Mouse (Mus musculus) spleen, adult 2 months (tissue): ENCODE results near the gene Camk1d. TPM values are rescaled to one million over a fixed set of nuclear protein-coding genes. Genes with fewer than 3 reads are reported as not detected.

Experiments
- DNase-seq, 2 experiments: peaks; one replicate each; pipeline versions ENCODE4 v3.0.0 to v3.0.0-alpha.2; 2012 to 2021; ENCODE audit warnings: low spot score in 2 of 2, low read depth in 1 of 2
- H3K27ac ChIP-seq: fragments of 200-500 bp; 2 replicates; pipeline ENCODE4 v1.5.1; 2012; ENCODE audit warnings: low read length, inconsistent platforms; ENCODE audit not compliant: insufficient read depth
- H3K27me3 ChIP-seq: fragments of 200-500 bp; 2 replicates; pipeline ENCODE4 v1.6.1; 2012; ENCODE audit warnings: mild to moderate bottlenecking, moderate library complexity, low read length, inconsistent platforms; ENCODE audit not compliant: control insufficient read depth, insufficient read depth
- H3K36me3 ChIP-seq: fragments of 200-500 bp; 2 replicates; pipeline ENCODE4 v1.6.1; 2012; ENCODE audit warnings: mild to moderate bottlenecking, low read length, inconsistent platforms; ENCODE audit not compliant: control insufficient read depth, insufficient read depth
- H3K4me1 ChIP-seq: fragments of 200-500 bp; 2 replicates; pipeline ENCODE4 v1.6.1; 2011; ENCODE audit warnings: inconsistent platforms; ENCODE audit not compliant: control insufficient read depth, insufficient read depth, insufficient read length
- H3K4me3 ChIP-seq: fragments of 200-500 bp; 2 replicates; pipeline ENCODE4 v1.5.1; 2011; ENCODE audit warnings: mild to moderate bottlenecking, inconsistent platforms; ENCODE audit not compliant: insufficient read depth, insufficient read length; ENCODE audit errors: extremely low read depth
- CTCF ChIP-seq: fragments of 200-500 bp; IDR thresholded peaks from 2 replicates; pipeline ENCODE4 v1.5.1; 2011; ENCODE audit warnings: mild to moderate bottlenecking, inconsistent platforms; ENCODE audit not compliant: insufficient read depth, insufficient read length, insufficient replicate concordance; ENCODE audit errors: extremely low read depth
- POLR2A ChIP-seq: fragments of 200-500 bp; IDR thresholded peaks from 2 replicates; pipeline ENCODE4 v1.6.1; 2011; ENCODE audit warnings: low read depth, low read length, inconsistent platforms
- WGBS: fragments of 180-500 bp; shearing (Covaris S2); methylation state at CpG from one replicate; pipeline ENCODE4 v1.1.7; 2018; 5-methylcytosine and 5-hydroxymethylcytosine counted together
- polyA plus RNA-seq: library from polyadenylated mRNA; depleted of rRNA; stranded (reverse); fragments of >200 nt; gene quantifications from 2 replicates; pipeline ENCODE4 v1.2.3, GENCODE M21; 2012

Gene Camk1d
- polyA plus RNA-seq, 1 experiment, result 5.8 TPM

DNA sequence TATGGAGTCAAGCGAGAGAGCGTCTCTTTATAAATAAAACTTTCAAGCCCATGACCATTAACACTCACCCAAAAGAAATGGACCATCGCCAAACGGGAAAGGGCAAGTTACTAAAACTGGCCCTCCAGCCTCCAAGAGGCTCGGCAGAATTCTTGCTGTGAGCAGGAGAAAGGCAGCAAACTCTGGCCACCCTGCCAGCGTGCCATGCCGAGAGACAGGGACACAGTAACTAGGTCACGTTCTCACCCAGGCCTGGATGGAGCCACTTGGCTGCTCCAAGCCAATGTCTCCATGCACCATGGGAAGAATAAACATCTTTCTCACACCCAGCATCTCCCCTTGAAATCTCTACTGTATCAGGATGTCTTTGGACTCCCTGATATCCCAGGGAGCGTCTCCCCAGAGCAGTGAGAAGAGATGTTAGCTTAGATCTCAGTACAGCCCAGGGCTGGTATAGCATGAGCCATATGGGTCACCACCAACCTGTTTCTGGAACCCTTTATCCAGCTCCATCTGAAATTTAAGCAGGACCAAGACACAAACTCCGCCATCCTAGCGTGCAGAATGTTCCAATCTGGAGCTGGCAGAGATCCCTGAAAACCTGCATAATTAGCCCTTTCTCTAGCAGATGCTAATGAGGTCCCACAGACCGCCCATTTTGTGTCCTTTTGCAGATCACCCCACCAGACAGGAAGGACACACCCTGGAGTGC, 38.7 kb downstream of the Camk1d start:
- H3K4me3 ChIP-seq, result no peak overlapping the region
- no peak for DNase-seq
- H3K27me3 ChIP-seq, result no peaks in the 10 kb centered on the region
- TF ChIP-seq POLR2A, result no peak
- no peak for TF ChIP-seq CTCF
- H3K36me3 ChIP-seq, result no peaks in the 10 kb centered on the region
- WGBS, result 93% methylated on average over 12 of the region's 12 CpGs
- no peaks in the 10 kb centered on the region for H3K4me1 ChIP-seq
- H3K27ac ChIP-seq, result no peak overlapping the region

DNA sequence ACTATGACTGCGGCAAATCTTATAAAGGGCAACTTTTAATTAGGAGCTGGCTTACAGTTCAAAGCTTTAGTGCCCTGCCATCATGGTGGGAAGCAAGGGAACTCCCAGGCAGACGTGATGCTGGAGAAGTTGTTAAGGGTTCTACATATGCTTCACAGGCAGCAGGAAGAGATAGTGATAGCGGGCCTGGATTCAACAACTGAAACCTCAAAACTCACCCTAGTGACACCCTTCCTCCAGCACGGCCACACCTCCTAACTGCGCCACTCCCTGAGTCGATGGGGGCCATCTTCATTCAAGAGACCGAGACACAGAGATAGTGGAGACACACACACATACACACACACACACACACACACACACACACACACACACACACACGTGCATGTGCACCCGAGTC, 39.8 kb downstream of the Camk1d start:
- TF ChIP-seq POLR2A (no peak), CTCF (no peak)
- no peak overlapping the region for H3K27ac ChIP-seq
- no peaks in the 10 kb centered on the region for H3K36me3 ChIP-seq
- WGBS, result 90% methylated on average over 9 of the region's 9 CpGs
- DNase-seq, result no peak
- no peaks in the 10 kb centered on the region for H3K4me1 ChIP-seq
- H3K27me3 ChIP-seq, result no peaks in the 10 kb centered on the region
- H3K4me3 ChIP-seq, result no peak overlapping the region

GRCm38 (mm10) chr2:5673816-5674215, 40.5 kb downstream of the Camk1d start:
- H3K27me3 ChIP-seq, result no peaks in the 10 kb centered on the region
- no peak for TF ChIP-seq CTCF
- no peak for TF ChIP-seq POLR2A
- WGBS, result 91% methylated on average over 6 of the region's 6 CpGs
- H3K27ac ChIP-seq, result no peak overlapping the region
- no peaks in the 10 kb centered on the region for H3K36me3 ChIP-seq
- no peak for DNase-seq
- H3K4me1 ChIP-seq, result no peaks in the 10 kb centered on the region
- no peak overlapping the region for H3K4me3 ChIP-seq

- Histone ChIP-seq H3K4me1 (no peaks in the 10 kb centered on the region), H3K36me3 (no peaks in the 10 kb centered on the region), H3K27ac (no peak overlapping the region), H3K4me3 (no peak overlapping the region), H3K27me3 (no peaks in the 10 kb centered on the region)
- DNase-seq, result no peak
- 87% methylated on average over 7 of the region's 7 CpGs for WGBS
- TF ChIP-seq CTCF, result no peak
- no peak for TF ChIP-seq POLR2A
Observed at GRCm38 (mm10) chr2:5672906-5673589, 41.3 kb downstream of the Camk1d start.

GRCm38 (mm10) chr2:5670146-5670545, 44.2 kb downstream of the Camk1d start:
- no peak for TF ChIP-seq POLR2A
- no peak for TF ChIP-seq CTCF
- no peak for DNase-seq
- Histone ChIP-seq H3K4me1 (no peaks in the 10 kb centered on the region), H3K27ac (no peak overlapping the region), H3K27me3 (no peaks in the 10 kb centered on the region), H3K4me3 (no peak overlapping the region), H3K36me3 (no peaks in the 10 kb centered on the region)
- WGBS, result 93% methylated on average over 10 of the region's 10 CpGs

- no peaks in the 10 kb centered on the region for H3K4me1 ChIP-seq
- H3K27ac ChIP-seq, result no peak overlapping the region
- DNase-seq, result no peak
- no peaks in the 10 kb centered on the region for H3K36me3 ChIP-seq
- no peaks in the 10 kb centered on the region for H3K27me3 ChIP-seq
- TF ChIP-seq POLR2A, result no peak
- no peak for TF ChIP-seq CTCF
- H3K4me3 ChIP-seq, result no peak overlapping the region
- 83% methylated on average over 15 of the region's 15 CpGs for WGBS
Observed at GRCm38 (mm10) chr2:5669498-5670040, 44.7 kb downstream of the Camk1d start.

DNA sequence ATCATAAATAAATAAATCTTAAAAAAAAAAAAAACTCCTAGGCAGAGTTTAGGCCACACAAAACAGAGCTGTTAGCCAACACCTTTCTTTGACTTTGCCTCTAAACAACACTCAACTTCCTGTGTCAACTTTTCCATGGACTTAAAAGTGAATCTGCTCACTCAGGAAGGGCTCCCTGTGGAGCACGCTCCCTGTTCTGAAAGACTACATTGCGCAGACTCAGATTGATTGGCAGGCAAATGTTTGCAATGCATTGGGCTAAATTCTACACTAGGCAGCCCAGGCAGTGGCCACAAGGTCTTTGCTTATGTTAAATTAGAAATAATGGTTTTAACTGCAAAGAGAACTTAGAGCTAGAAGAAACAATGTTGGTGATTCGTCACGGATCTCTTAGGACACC, 45.4 kb downstream of the Camk1d start:
- no peak for DNase-seq
- Histone ChIP-seq H3K27ac (no peak overlapping the region), H3K36me3 (no peaks in the 10 kb centered on the region), H3K27me3 (no peaks in the 10 kb centered on the region), H3K4me3 (no peak overlapping the region), H3K4me1 (no peaks in the 10 kb centered on the region)
- no peak for TF ChIP-seq CTCF
- TF ChIP-seq POLR2A, result no peak
- 92% methylated on average over 4 of the region's 4 CpGs for WGBS
